Mouse (Mus musculus) hindbrain, embryonic 14.5 days (tissue): ENCODE measurements at regions not wholly inside any gene's neighbourhood (a gene's known extent, or its start where the extent isn't known, plus 50 kb on each side); places are given as distances from the start of the nearest gene placed in this dataset.

Source experiments
- ATAC-seq: fragments of 200-750 bp; cut with Nextera tagmentation; 2 replicates; pipeline ENCODE4 v1.8.0; 2017; ENCODE audit warnings: moderate number of reproducible peaks, mild to moderate bottlenecking, moderate TSS enrichment, moderate library complexity; ENCODE audit not compliant: low FRiP score
- DNase-seq: peaks from one replicate; pipeline ENCODE4 v3.0.0-alpha.2; 2015; ENCODE audit warnings: low spot score
- H3K27ac ChIP-seq: fragments of 300-500 bp; sonication (generic); 2 replicates; pipeline ENCODE4 v1.5.1; 2014; ENCODE audit warnings: mild to moderate bottlenecking, moderate library complexity
- H3K27me3 ChIP-seq: fragments of 300-500 bp; sonication (generic); 2 replicates; pipeline ENCODE4 v1.6.1; 2014; ENCODE audit warnings: mild to moderate bottlenecking, low read length, mixed read lengths; ENCODE audit not compliant: control insufficient read depth, insufficient read depth
- H3K36me3 ChIP-seq: fragments of 300-500 bp; sonication (generic); replicated peaks from 2 replicates; pipeline ENCODE4 v1.6.1; 2014; ENCODE audit not compliant: control insufficient read depth, insufficient read depth
- H3K4me1 ChIP-seq: fragments of 300-500 bp; sonication (generic); replicated peaks from 2 replicates; pipeline ENCODE4 v1.6.1; 2014; ENCODE audit warnings: antibody characterized with exemption, low read length, mixed read lengths; ENCODE audit not compliant: control insufficient read depth, insufficient read depth
- H3K4me2 ChIP-seq: fragments of 300-500 bp; sonication (generic); replicated peaks from 2 replicates; pipeline ENCODE4 v1.6.1; 2014; ENCODE audit warnings: mild to moderate bottlenecking, moderate library complexity
- H3K4me3 ChIP-seq: fragments of 300-500 bp; sonication (generic); replicated peaks from 2 replicates; pipeline ENCODE4 v1.5.1; 2014; ENCODE audit warnings: mild to moderate bottlenecking, low read length
- H3K9ac ChIP-seq: fragments of 300-500 bp; sonication (generic); 2 replicates; pipeline ENCODE4 v1.6.1; 2014
- H3K9me3 ChIP-seq: fragments of 300-500 bp; sonication (generic); 2 replicates; pipeline ENCODE4 v1.6.1; 2016; ENCODE audit warnings: low read length; ENCODE audit not compliant: control insufficient read depth
- WGBS: fragments of 180-500 bp; shearing (Covaris S2); extraction: QIAGEN DNeasy Blood & Tissue Kit; methylation state at CpG from one replicate; pipeline ENCODE4 v1.1.7; 2014; 5-methylcytosine and 5-hydroxymethylcytosine counted together

GRCm38 (mm10) chr17:13662152-13662551 is 98.2 kb upstream of the Afdn start:
- H3K4me1 ChIP-seq, result peaks cover 29% of the 10 kb centered on the region
- H3K4me2 ChIP-seq, result no peak overlapping the region
- H3K27me3 ChIP-seq, result no peaks in the 10 kb centered on the region
- no peak overlapping the region for H3K9ac ChIP-seq
- no peak overlapping the region for H3K27ac ChIP-seq
- DNase-seq (no peak), ATAC-seq (no peak)
- 68% methylated on average over 4 of the region's 4 CpGs for WGBS
- H3K9me3 ChIP-seq, result no peaks in the 10 kb centered on the region
- H3K4me3 ChIP-seq, result no peak overlapping the region
- no peaks in the 10 kb centered on the region for H3K36me3 ChIP-seq
